Mouse (Mus musculus): ENCODE data around the gene Zfy2. TPM values are rescaled to one million over a fixed set of nuclear protein-coding genes. Genes with fewer than 3 reads are reported as not detected.

Zfy2 gene
- polyA plus RNA-seq (2012; rRNA removed) = not detected in 2 replicates

DNA sequence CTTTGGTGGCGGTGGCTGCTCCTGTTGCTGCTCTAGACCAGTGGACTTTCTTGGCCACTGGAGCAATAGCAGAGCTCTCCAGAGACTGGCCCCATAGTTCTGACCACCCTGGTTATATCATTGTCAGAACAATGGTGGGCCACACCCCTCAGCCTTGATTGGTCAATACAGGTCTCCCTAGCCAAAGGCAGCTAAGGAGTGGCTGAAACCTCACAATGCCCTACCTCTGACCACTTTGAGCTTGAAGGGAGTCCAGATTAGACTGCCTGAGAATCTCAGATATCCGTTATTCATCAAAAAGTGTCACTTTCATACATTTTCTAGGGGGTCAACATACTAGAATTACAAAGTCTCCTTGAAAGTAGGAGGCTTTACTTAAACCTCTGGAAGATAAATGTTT, at the start of gene Zfy2:
Gene Zfy2 (minus strand): TSS at position 101 of the 400 bp plus-strand sequence.

All from central nervous system, embryonic 18 days (tissue).